ENCODE assay signal across 10 mouse cellular contexts in the genomic region with DNA sequence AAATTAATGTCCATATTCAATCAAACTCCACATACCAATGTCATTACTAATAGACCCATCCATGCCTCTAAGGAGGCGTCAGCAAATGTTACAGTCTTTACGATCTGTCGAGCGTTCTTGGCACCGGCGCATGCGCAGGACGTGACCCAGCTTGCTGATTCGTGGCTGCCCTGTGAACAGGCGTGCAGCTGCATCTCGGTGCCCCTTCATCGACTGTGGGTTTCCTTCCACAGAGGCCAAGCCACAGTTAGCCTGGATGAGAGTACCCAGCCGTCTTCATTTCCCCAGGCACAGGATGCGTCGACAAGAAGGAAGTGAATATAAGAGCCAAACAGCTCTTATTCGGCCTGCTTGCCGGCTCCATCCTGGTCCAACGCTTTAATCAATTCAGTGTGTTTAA.
DNase-seq lines count a peak whose midpoint lies in the region; ATAC-seq and TF ChIP-seq lines count a peak whose summit lies in the region.
"Had no signal": no experiment of that assay in that cellular context is flagged by ENCODE, and none has a peak within 500 bp of the region (broad histone marks: within the 10 kb centered on the region; RNA-seq: fewer than 3 reads in every experiment).

No protein-coding gene starts in this region.

- no peak overlapping the region for H3K9ac ChIP-seq in midbrain, embryonic 11.5 days (ENCODE audit: low read length)
- H3K9ac ChIP-seq in midbrain, embryonic 15.5 days, result no peak overlapping the region
- H3K9ac ChIP-seq in intestine, postnatal 0 days (ENCODE audit: low read depth, low read length), result no peak overlapping the region
- no peak overlapping the region for H3K9ac ChIP-seq in neural tube, embryonic 15.5 days (replicated peaks)

- no peak overlapping the region for H3K4me2 ChIP-seq in midbrain, embryonic 11.5 days
- H3K4me2 ChIP-seq in midbrain, embryonic 15.5 days, result no peak overlapping the region
- no peak overlapping the region for H3K4me2 ChIP-seq in intestine, postnatal 0 days (replicated peaks; ENCODE audit: low read depth)
- H3K4me2 ChIP-seq in neural tube, embryonic 15.5 days, result no peak overlapping the region

- no peak overlapping the region for H3K4me3 ChIP-seq in midbrain, embryonic 11.5 days (ENCODE audit: low read depth, low read length)
- no peak overlapping the region for H3K4me3 ChIP-seq in midbrain, embryonic 15.5 days
- H3K4me3 ChIP-seq in intestine, postnatal 0 days (ENCODE audit: low read depth, low read length), result no peak overlapping the region
- no peak overlapping the region for H3K4me3 ChIP-seq in neural tube, embryonic 15.5 days (replicated peaks)
- H3K4me3 ChIP-seq: midbrain, embryonic 10.5 days had no signal

- no peaks in the 10 kb centered on the region for H3K9me3 ChIP-seq in midbrain, embryonic 11.5 days (ENCODE audit: control insufficient read depth, low read length)
- H3K9me3 ChIP-seq in midbrain, embryonic 15.5 days, result no peaks in the 10 kb centered on the region
- no peaks in the 10 kb centered on the region for H3K9me3 ChIP-seq in intestine, postnatal 0 days (ENCODE audit: control insufficient read depth)
- no peaks in the 10 kb centered on the region for H3K9me3 ChIP-seq in neural tube, embryonic 15.5 days (replicated peaks)

- ATAC-seq in midbrain, embryonic 11.5 days (ENCODE audit: low FRiP score), result no peak
- no peak for ATAC-seq in midbrain, embryonic 15.5 days (replicated peaks)
- peak; percentile 52; the same call in 1 of the 2 replicates for ATAC-seq in megakaryocyte-erythroid progenitor cell, adult 5-6 weeks (replicated peaks; ENCODE audit: low FRiP score, low TSS enrichment, poor library complexity, severe bottlenecking)
- ATAC-seq in intestine, postnatal 0 days, result no peak
- ATAC-seq in neural tube, embryonic 15.5 days (ENCODE audit: low FRiP score), result no peak
- ATAC-seq: Patski had no signal

- peak; percentile 54 for DNase-seq in midbrain, embryonic 11.5 days (ENCODE audit: low spot score, missing footprints)
- DNase-seq in gastrocnemius, postnatal 10 days, result peak; percentile 11
- peak; percentile 89 for DNase-seq in thymus, postnatal 4 days
- DNase-seq: cerebellum, adult 8-10 months had no signal

- H3K36me3 ChIP-seq in midbrain, embryonic 11.5 days (ENCODE audit: control insufficient read depth, insufficient read depth, low read length), result no peaks in the 10 kb centered on the region
- H3K36me3 ChIP-seq in midbrain, embryonic 15.5 days (replicated peaks), result no peaks in the 10 kb centered on the region
- H3K36me3 ChIP-seq in intestine, postnatal 0 days (ENCODE audit: control insufficient read depth, insufficient read depth), result no peaks in the 10 kb centered on the region
- H3K36me3 ChIP-seq in neural tube, embryonic 15.5 days, result no peaks in the 10 kb centered on the region
- H3K36me3 ChIP-seq: midbrain, embryonic 10.5 days had no signal

- no peaks in the 10 kb centered on the region for H3K4me1 ChIP-seq in midbrain, embryonic 11.5 days (ENCODE audit: control insufficient read depth, insufficient read depth, low read length)
- H3K4me1 ChIP-seq in midbrain, embryonic 15.5 days, result no peaks in the 10 kb centered on the region
- no peaks in the 10 kb centered on the region for H3K4me1 ChIP-seq in intestine, postnatal 0 days (replicated peaks; ENCODE audit: control insufficient read depth, insufficient read depth, low read length)
- H3K4me1 ChIP-seq in neural tube, embryonic 15.5 days, result no peaks in the 10 kb centered on the region
- H3K4me1 ChIP-seq: midbrain, embryonic 10.5 days had no signal

- WGBS in midbrain, embryonic 11.5 days, result 89% methylated on average over 18 of the region's 18 CpGs
- 93% methylated on average over 18 of the region's 18 CpGs for WGBS in midbrain, embryonic 15.5 days
- WGBS in intestine, postnatal 0 days, result 80% methylated on average over 18 of the region's 18 CpGs
- WGBS in neural tube, embryonic 15.5 days, result 81% methylated on average over 18 of the region's 18 CpGs

- no peaks in the 10 kb centered on the region for H3K27me3 ChIP-seq in midbrain, embryonic 11.5 days (ENCODE audit: control insufficient read depth, insufficient read depth, low read length)
- H3K27me3 ChIP-seq in midbrain, embryonic 15.5 days (replicated peaks), result no peaks in the 10 kb centered on the region
- no peaks in the 10 kb centered on the region for H3K27me3 ChIP-seq in intestine, postnatal 0 days (replicated peaks; ENCODE audit: control insufficient read depth, insufficient read depth, low read length)
- H3K27me3 ChIP-seq in neural tube, embryonic 15.5 days (replicated peaks), result no peaks in the 10 kb centered on the region
- H3K27me3 ChIP-seq: Patski had no signal

- TF ChIP-seq CTCF in intestine, postnatal 0 days (IDR thresholded peaks at IDR 0.05; ENCODE audit: low read depth), result no peak

- H3K27ac ChIP-seq in midbrain, embryonic 11.5 days (ENCODE audit: low read depth, low read length), result no peak overlapping the region
- H3K27ac ChIP-seq in midbrain, embryonic 15.5 days, result no peak overlapping the region
- no peak overlapping the region for H3K27ac ChIP-seq in intestine, postnatal 0 days (ENCODE audit: low read depth, low read length)
- no peak overlapping the region for H3K27ac ChIP-seq in neural tube, embryonic 15.5 days (replicated peaks)
- H3K27ac ChIP-seq: midbrain, embryonic 10.5 days had no signal

Comparison
In these comparisons a context has a peak if more than half of its experiments do, and no peak if none do; other contexts are left out.
1. DNase-seq: peak in every context shown above with its lines; median percentile 89 in thymus, postnatal 4 days; 54 in midbrain, embryonic 11.5 days; 11 in gastrocnemius, postnatal 10 days.